Mouse (Mus musculus): Measurements from ENCODE around the gene Abhd17a.

Gene Abhd17a

GRCm38 (mm10) chr10:80539493-80539892 is 50.6 kb downstream of the Abhd17a start:
- DNase-seq: no peak

GRCm38 (mm10) chr10:80538710-80539394 is 51.3 kb downstream of the Abhd17a start, which contains the start of gene Atp8b3:
Gene Atp8b3, minus strand, starts transcription at chr10:80539124.
- DNase-seq: peak; percentile 81

GRCm38 (mm10) chr10:80538180-80538579 is 52.0 kb downstream of the Abhd17a start:
- no peak for DNase-seq

- DNase-seq: peak; percentile 41
Measured at GRCm38 (mm10) chr10:80535711-80536110, 54.4 kb downstream of the Abhd17a start.

- DNase-seq: no peak
Measured at GRCm38 (mm10) chr10:80535071-80535470, 55.1 kb downstream of the Abhd17a start.

- peak; percentile 57 for DNase-seq
Measured at GRCm38 (mm10) chr10:80533704-80534103, 56.4 kb downstream of the Abhd17a start.

Data from embryo, embryonic 11 days (tissue).